Mouse (Mus musculus): Measurements from ENCODE around the gene Nop53. TPM values are rescaled to one million over a fixed set of nuclear protein-coding genes. Genes with fewer than 3 reads are reported as not detected.
"Not testable (repeated sequence)": the region's sequence is repeated elsewhere in the genome, so short reads cannot be mapped to it uniquely, and the experiment has no call there.

The Nop53 gene
- polyA plus RNA-seq, 1 experiment from 2014 or later, result 140 TPM

GRCm38 (mm10) chr7:15916134-15916723, 29.6 kb downstream of the Nop53 start:
- H3K4me1 ChIP-seq (replicated peaks), result peaks cover 15% of the 10 kb centered on the region
- H3K9ac ChIP-seq (replicated peaks), result no peak overlapping the region
- no peaks in the 10 kb centered on the region for H3K27me3 ChIP-seq
- no peak overlapping the region for H3K4me3 ChIP-seq (replicated peaks)
- H3K9me3 ChIP-seq, result no peaks in the 10 kb centered on the region
- H3K36me3 ChIP-seq, result peaks cover 45% of the 10 kb centered on the region
- no peak overlapping the region for H3K4me2 ChIP-seq (replicated peaks)
- WGBS, result 86% methylated on average over 3 of the region's 3 CpGs
- no peak overlapping the region for H3K27ac ChIP-seq
- no peak for ATAC-seq

DNA sequence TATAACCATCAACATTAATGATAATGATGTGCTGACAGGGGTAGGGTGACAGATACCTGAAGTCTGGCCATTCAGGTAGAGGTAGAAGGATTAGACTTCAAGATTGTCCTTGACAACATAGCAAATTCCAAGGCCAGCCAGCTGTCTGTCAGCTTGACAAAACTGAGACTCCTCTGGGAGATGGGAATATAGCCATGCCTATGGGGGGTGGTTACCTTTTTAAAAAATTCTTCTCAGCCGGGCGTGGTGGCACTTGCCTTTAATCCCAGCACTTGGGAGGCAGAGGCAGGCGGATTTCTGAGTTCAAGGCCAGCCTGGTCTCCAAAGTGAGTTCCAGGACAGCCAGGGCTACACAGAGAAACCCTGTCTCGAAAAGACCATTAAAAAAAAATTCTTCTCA, 30.2 kb downstream of the Nop53 start:
- not testable (repeated sequence) for H3K4me2 ChIP-seq (replicated peaks); H3K27me3 ChIP-seq; H3K9ac ChIP-seq (replicated peaks); H3K27ac ChIP-seq; H3K4me1 ChIP-seq (replicated peaks); H3K9me3 ChIP-seq; ATAC-seq; H3K4me3 ChIP-seq (replicated peaks)
- WGBS, result 88% methylated on average over 4 of the region's 4 CpGs
- peaks cover 45% of the 10 kb centered on the region for H3K36me3 ChIP-seq

DNA sequence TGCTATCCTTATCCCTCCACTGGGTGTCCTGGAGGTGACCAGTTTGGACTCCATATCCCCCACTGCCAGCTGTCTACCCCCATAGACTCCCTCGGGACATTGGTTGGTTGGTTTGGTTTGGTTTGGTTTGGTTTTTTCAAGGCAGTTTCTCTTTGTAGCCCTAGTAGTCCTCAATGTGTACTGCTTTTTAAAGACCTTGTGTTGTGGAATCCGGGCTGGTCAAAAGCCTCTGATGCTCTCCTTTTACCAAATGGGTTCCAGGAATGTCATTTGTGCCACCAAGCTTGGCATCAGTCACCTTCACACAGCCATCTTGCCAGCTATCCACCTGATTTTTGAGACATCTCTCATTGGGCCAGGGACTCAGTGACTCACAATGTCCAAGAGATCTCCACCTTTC, 31.1 kb downstream of the Nop53 start:
- Histone ChIP-seq H3K9me3 (no peaks in the 10 kb centered on the region), H3K4me2 (replicated peaks) (no peak overlapping the region), H3K4me3 (replicated peaks) (no peak overlapping the region), H3K36me3 (peaks cover 37% of the 10 kb centered on the region), H3K9ac (replicated peaks) (no peak overlapping the region), H3K27me3 (no peaks in the 10 kb centered on the region), H3K27ac (no peak overlapping the region), H3K4me1 (replicated peaks) (no peaks in the 10 kb centered on the region)
- 93% methylated on average over 2 of the region's 2 CpGs for WGBS
- ATAC-seq, result no peak

GRCm38 (mm10) chr7:15914252-15914651, 31.6 kb downstream of the Nop53 start:
- Histone ChIP-seq H3K36me3 (peaks cover 32% of the 10 kb centered on the region), H3K9ac (replicated peaks) (no peak overlapping the region), H3K4me1 (replicated peaks) (no peaks in the 10 kb centered on the region), H3K4me3 (replicated peaks) (no peak overlapping the region), H3K9me3 (no peaks in the 10 kb centered on the region), H3K27ac (no peak overlapping the region), H3K4me2 (replicated peaks) (no peak overlapping the region), H3K27me3 (no peaks in the 10 kb centered on the region)
- 46% methylated on average over 2 of the region's 2 CpGs for WGBS
- no peak for ATAC-seq

DNA sequence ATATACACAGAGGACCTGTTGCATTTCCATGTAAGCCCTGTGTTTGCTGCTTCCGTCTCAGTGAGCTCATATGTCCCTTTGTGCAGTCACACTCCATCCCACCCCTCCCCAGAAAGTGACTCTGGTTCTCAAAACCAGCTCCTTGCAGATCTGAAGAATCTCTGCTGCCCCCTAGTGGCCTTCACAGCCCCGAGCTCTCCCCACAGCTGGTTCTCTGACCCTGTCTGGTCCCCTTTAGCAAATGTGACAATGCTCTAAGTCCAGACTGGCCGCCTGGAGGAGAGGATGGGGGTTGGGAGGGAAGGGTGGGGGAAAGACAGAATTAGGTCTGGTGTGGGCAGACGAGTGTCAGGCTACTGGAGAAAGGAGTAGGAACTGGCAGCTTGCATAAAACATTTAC, 33.7 kb downstream of the Nop53 start:
- 1% methylated on average over 4 of the region's 4 CpGs for WGBS
- no peak overlapping the region for H3K4me2 ChIP-seq (replicated peaks)
- no peak overlapping the region for H3K9ac ChIP-seq (replicated peaks)
- no peaks in the 10 kb centered on the region for H3K4me1 ChIP-seq (replicated peaks)
- no peaks in the 10 kb centered on the region for H3K27me3 ChIP-seq
- H3K27ac ChIP-seq, result no peak overlapping the region
- H3K9me3 ChIP-seq, result no peaks in the 10 kb centered on the region
- H3K4me3 ChIP-seq (replicated peaks), result no peak overlapping the region
- H3K36me3 ChIP-seq, result peaks cover 12% of the 10 kb centered on the region
- peak; percentile 77 for ATAC-seq

- Histone ChIP-seq H3K9ac (replicated peaks) (no peak overlapping the region), H3K27ac (no peak overlapping the region)
- 90% methylated on average over 5 of the region's 5 CpGs for WGBS
Observed at GRCm38 (mm10) chr7:15910521-15910920, 35.4 kb downstream of the Nop53 start.

DNA sequence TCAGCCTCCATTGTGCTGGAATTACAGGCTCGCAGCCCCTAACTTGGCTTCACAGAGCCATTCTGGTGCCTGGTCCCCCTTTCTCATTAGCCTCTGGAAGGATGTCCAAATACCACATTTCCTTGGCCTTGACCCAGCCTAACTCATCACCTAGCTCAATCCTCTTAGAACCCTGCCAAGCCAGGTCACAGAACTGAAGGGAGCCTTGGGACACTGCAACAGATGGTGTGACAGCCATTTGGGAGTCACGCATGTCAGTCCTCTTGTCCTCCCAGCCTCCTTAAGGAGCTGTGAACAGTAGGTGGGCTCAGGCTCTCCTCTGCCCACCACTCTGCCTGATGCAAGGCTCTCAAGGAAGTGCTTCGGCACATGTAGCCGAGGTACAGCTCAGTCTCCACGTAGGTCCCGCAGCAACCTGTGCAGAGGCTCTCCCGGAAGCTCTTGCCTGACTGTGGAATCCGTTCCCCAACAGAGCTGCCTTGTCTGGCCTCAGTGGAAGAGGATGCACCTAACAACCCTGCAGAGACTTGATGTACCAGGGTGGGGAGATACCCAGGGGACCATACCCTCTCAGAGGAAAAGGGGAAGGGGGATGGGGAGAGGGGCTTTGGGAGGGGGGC, 37.8 kb downstream of the Nop53 start:
- WGBS, result 88% methylated on average over 8 of the region's 8 CpGs

More at GRCm38 (mm10) chr7:15910521-15910920, 35.4 kb downstream of the Nop53 start:
- H3K4me2 ChIP-seq (replicated peaks), result no peak overlapping the region
- no peaks in the 10 kb centered on the region for H3K27me3 ChIP-seq
- H3K36me3 ChIP-seq, result no peaks in the 10 kb centered on the region
- no peaks in the 10 kb centered on the region for H3K9me3 ChIP-seq
- no peak for ATAC-seq
- no peaks in the 10 kb centered on the region for H3K4me1 ChIP-seq (replicated peaks)
- no peak overlapping the region for H3K4me3 ChIP-seq (replicated peaks)

DNA sequence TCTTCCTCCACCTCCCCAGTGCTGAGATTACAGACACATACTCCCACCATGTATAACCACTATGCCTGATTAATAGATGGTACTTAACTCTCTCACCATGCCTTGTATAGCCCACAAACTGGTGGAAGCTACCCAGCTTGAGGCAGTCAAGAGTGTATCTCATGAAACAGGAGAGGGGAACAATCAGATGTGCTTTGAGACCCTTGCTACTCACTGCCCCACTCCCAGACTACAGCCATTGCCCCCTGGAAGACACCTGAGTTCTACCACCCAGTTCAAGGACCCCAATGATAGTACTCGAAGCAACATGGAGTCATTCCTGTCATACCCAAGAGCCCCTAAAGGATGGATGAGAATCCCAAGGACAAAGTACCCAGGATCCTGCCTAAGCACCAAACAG, 39.3 kb downstream of the Nop53 start:
- Histone ChIP-seq H3K9ac (replicated peaks) (no peak overlapping the region), H3K27ac (no peak overlapping the region), H3K27me3 (no peaks in the 10 kb centered on the region), H3K4me3 (replicated peaks) (no peak overlapping the region), H3K9me3 (no peaks in the 10 kb centered on the region), H3K4me2 (replicated peaks) (no peak overlapping the region), H3K4me1 (replicated peaks) (no peaks in the 10 kb centered on the region), H3K36me3 (no peaks in the 10 kb centered on the region)
- 96% methylated on average over 1 of the region's 1 CpGs for WGBS
- ATAC-seq, result no peak

More for the DNA sequence above, 37.8 kb downstream of the Nop53 start:
- H3K4me2 ChIP-seq (replicated peaks), result no peak overlapping the region
- H3K9ac ChIP-seq (replicated peaks), result no peak overlapping the region
- no peak overlapping the region for H3K4me3 ChIP-seq (replicated peaks)
- H3K36me3 ChIP-seq, result no peaks in the 10 kb centered on the region
- no peaks in the 10 kb centered on the region for H3K4me1 ChIP-seq (replicated peaks)
- no peak overlapping the region for H3K27ac ChIP-seq
- no peaks in the 10 kb centered on the region for H3K9me3 ChIP-seq
- H3K27me3 ChIP-seq, result no peaks in the 10 kb centered on the region
- no peak for ATAC-seq

- Histone ChIP-seq H3K4me3 (replicated peaks) (no peak overlapping the region), H3K27me3 (no peaks in the 10 kb centered on the region), H3K9me3 (no peaks in the 10 kb centered on the region), H3K36me3 (no peaks in the 10 kb centered on the region), H3K4me1 (replicated peaks) (no peaks in the 10 kb centered on the region), H3K27ac (no peak overlapping the region), H3K9ac (replicated peaks) (no peak overlapping the region), H3K4me2 (replicated peaks) (no peak overlapping the region)
- WGBS, result 39% methylated on average over 7 of the region's 7 CpGs
- ATAC-seq, result no peak
Observed at GRCm38 (mm10) chr7:15905861-15906260, 40.0 kb downstream of the Nop53 start.

GRCm38 (mm10) chr7:15901366-15902048, 44.4 kb downstream of the Nop53 start:
- Histone ChIP-seq H3K36me3 (no peaks in the 10 kb centered on the region), H3K9ac (replicated peaks) (no peak overlapping the region), H3K4me3 (replicated peaks) (no peak overlapping the region), H3K9me3 (no peaks in the 10 kb centered on the region), H3K27me3 (no peaks in the 10 kb centered on the region), H3K27ac (no peak overlapping the region), H3K4me1 (replicated peaks) (no peaks in the 10 kb centered on the region), H3K4me2 (replicated peaks) (no peak overlapping the region)
- 76% methylated on average over 9 of the region's 9 CpGs for WGBS
- ATAC-seq, result no peak

DNA sequence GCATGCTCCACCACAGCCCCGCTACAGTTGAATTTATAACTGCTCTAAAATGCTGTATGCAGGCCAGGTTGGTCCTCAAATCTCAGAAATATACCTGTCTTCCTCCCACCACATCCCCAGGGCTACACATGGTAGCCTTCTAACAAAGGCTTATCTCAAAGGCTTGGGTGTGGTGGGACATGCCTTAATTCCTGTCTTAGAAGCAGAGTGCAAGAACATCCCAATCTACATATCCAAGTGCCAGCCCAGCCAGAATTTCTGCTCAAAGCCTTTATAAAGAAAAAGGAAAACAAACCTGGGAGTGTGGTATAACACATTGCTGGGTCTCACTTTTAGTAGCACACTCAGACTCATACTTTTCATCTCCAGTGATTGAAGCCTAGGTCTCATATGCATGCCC, 51.6 kb downstream of the Nop53 start:
- Histone ChIP-seq H3K36me3 (no peaks in the 10 kb centered on the region), H3K9me3 (no peaks in the 10 kb centered on the region), H3K4me3 (replicated peaks) (no peak overlapping the region), H3K4me1 (replicated peaks) (no peaks in the 10 kb centered on the region), H3K4me2 (replicated peaks) (no peak overlapping the region), H3K27ac (no peak overlapping the region), H3K27me3 (no peaks in the 10 kb centered on the region), H3K9ac (replicated peaks) (no peak overlapping the region)
- no peak for ATAC-seq
- 69% methylated on average over 1 of the region's 1 CpGs for WGBS

All from midbrain, embryonic 13.5 days (tissue).